Mouse (Mus musculus): ENCODE data around the gene Gm20388.

The Gm20388 gene

GRCm38 (mm10) chr8:121607661-121608060, 1697.0 kb downstream of the Gm20388 start:
- DNase-seq (ENCODE audit: low read depth, low spot score): peak; percentile 85

GRCm38 (mm10) chr8:121609251-121609650, 1698.6 kb downstream of the Gm20388 start:
- DNase-seq (ENCODE audit: low read depth, low spot score): no peak

GRCm38 (mm10) chr8:121609916-121610315, 1699.3 kb downstream of the Gm20388 start:
- DNase-seq (ENCODE audit: low read depth, low spot score): no peak

GRCm38 (mm10) chr8:121613419-121613818, 1702.8 kb downstream of the Gm20388 start:
- no peak for DNase-seq (ENCODE audit: low read depth, low spot score)

- DNase-seq (ENCODE audit: low read depth, low spot score): no peak
Measured at GRCm38 (mm10) chr8:121619401-121619995, 1708.9 kb downstream of the Gm20388 start.

GRCm38 (mm10) chr8:121620801-121621516, 1710.3 kb downstream of the Gm20388 start:
- no peak for DNase-seq (ENCODE audit: low read depth, low spot score)

- no peak for DNase-seq (ENCODE audit: low read depth, low spot score)
Measured at GRCm38 (mm10) chr8:121621879-121622278, 1711.2 kb downstream of the Gm20388 start.

- DNase-seq (ENCODE audit: low read depth, low spot score): no peak
Measured at GRCm38 (mm10) chr8:121623043-121623442, 1712.4 kb downstream of the Gm20388 start.

GRCm38 (mm10) chr8:121628681-121629080, 1718.0 kb downstream of the Gm20388 start:
- no peak for DNase-seq (ENCODE audit: low read depth, low spot score)

- no peak for DNase-seq (ENCODE audit: low read depth, low spot score)
Measured at GRCm38 (mm10) chr8:121631645-121632071, 1721.0 kb downstream of the Gm20388 start.

GRCm38 (mm10) chr8:121632401-121632800, 1721.8 kb downstream of the Gm20388 start:
- no peak for DNase-seq (ENCODE audit: low read depth, low spot score)

GRCm38 (mm10) chr8:121635534-121635933, 1724.9 kb downstream of the Gm20388 start:
- DNase-seq (ENCODE audit: low read depth, low spot score): no peak

- no peak for DNase-seq (ENCODE audit: low read depth, low spot score)
Measured at GRCm38 (mm10) chr8:121636180-121636579, 1725.5 kb downstream of the Gm20388 start.

- no peak for DNase-seq (ENCODE audit: low read depth, low spot score)
Measured at GRCm38 (mm10) chr8:121642804-121643203, 1732.2 kb downstream of the Gm20388 start.

GRCm38 (mm10) chr8:121643384-121643783, 1732.7 kb downstream of the Gm20388 start:
- no peak for DNase-seq (ENCODE audit: low read depth, low spot score)

GRCm38 (mm10) chr8:121647511-121648215, 1737.0 kb downstream of the Gm20388 start:
- DNase-seq (ENCODE audit: low read depth, low spot score): no peak

GRCm38 (mm10) chr8:121648451-121648850, 1737.8 kb downstream of the Gm20388 start:
- DNase-seq (ENCODE audit: low read depth, low spot score): no peak

GRCm38 (mm10) chr8:121649423-121649822, 1738.8 kb downstream of the Gm20388 start:
- no peak for DNase-seq (ENCODE audit: low read depth, low spot score)

- DNase-seq (ENCODE audit: low read depth, low spot score): no peak
Measured at GRCm38 (mm10) chr8:121649904-121650303, 1739.3 kb downstream of the Gm20388 start.

- no peak for DNase-seq (ENCODE audit: low read depth, low spot score)
Measured at GRCm38 (mm10) chr8:121650389-121651307, 1740.0 kb downstream of the Gm20388 start.

GRCm38 (mm10) chr8:121651308-121651873, 1740.8 kb downstream of the Gm20388 start:
- DNase-seq (ENCODE audit: low read depth, low spot score): no peak

Measured in ES-CJ7 (cell line).